Mouse (Mus musculus) MEL (cell line): ENCODE data around the gene Sdad1. TPM values are rescaled to one million over a fixed set of nuclear protein-coding genes. Genes with fewer than 3 reads are reported as not detected.
A peak's percentile ranks its signal among the peaks of the same experiment; 100 is the strongest.

Experiments
- DNase-seq: peaks from one replicate; pipeline ENCODE4 v3.0.0; 2011; ENCODE audit warnings: low read depth, low spot score
- H3K27ac ChIP-seq: 2 replicates; pipeline ENCODE4 v1.5.1; 2012; ENCODE audit warnings: low read depth, mild to moderate bottlenecking, control low read depth, low read length, moderate library complexity; ENCODE audit not compliant: control insufficient read depth
- H3K27me3 ChIP-seq, 2 experiments: fragments of 150-350 bp in 1 of 2; sonication (generic) in 1 of 2; 2 replicates each; pipeline ENCODE4 v1.6.1; 2012; ENCODE audit warnings: low read length in 2 of 2, mild to moderate bottlenecking in 2 of 2, improper control_type of control experiment in 1 of 2, moderate library complexity in 1 of 2; ENCODE audit not compliant: insufficient read depth in 2 of 2, control insufficient read depth in 1 of 2
- H3K36me3 ChIP-seq, 2 experiments: 2 replicates each; pipeline ENCODE4 v1.6.1; 2012 to 2014; ENCODE audit warnings: low read length in 2 of 2, improper control_type of control experiment in 1 of 2, inconsistent platforms in 1 of 2, mild to moderate bottlenecking in 1 of 2; ENCODE audit not compliant: insufficient read depth in 2 of 2, control insufficient read depth in 1 of 2
- H3K4me1 ChIP-seq, 2 experiments: fragments of 150-350 bp in 1 of 2; sonication (generic) in 1 of 2; 2 replicates each; pipeline ENCODE4 v1.6.1; 2012; ENCODE audit warnings: low read length in 2 of 2, improper control_type of control experiment in 1 of 2, mild to moderate bottlenecking in 1 of 2; ENCODE audit not compliant: insufficient read depth in 2 of 2, control insufficient read depth in 1 of 2
- H3K4me3 ChIP-seq, 2 experiments: fragments of 150-350 bp in 1 of 2; sonication (generic) in 1 of 2; 2 replicates each; pipeline ENCODE4 v1.5.1; 2012; ENCODE audit warnings: low read depth in 2 of 2, low read length in 2 of 2, mild to moderate bottlenecking in 2 of 2, moderate library complexity in 2 of 2, control low read depth in 1 of 2, improper control_type of control experiment in 1 of 2; ENCODE audit not compliant: control insufficient read depth in 1 of 2, insufficient read depth in 1 of 2
- H3K79me2 ChIP-seq: 2 replicates; pipeline ENCODE4 v1.6.1; 2012; ENCODE audit warnings: mild to moderate bottlenecking, low read length, moderate library complexity; ENCODE audit not compliant: control insufficient read depth, poor library complexity, insufficient read depth
- H3K9ac ChIP-seq: 2 replicates; pipeline ENCODE4 v1.6.1; 2012; ENCODE audit warnings: low read depth, mild to moderate bottlenecking, control low read depth, low read length, moderate library complexity; ENCODE audit not compliant: control insufficient read depth, poor library complexity, severe bottlenecking
- H3K9me3 ChIP-seq: fragments of 150-350 bp; sonication (generic); replicated peaks from 2 replicates; pipeline ENCODE4 v1.6.1; 2012; ENCODE audit warnings: mild to moderate bottlenecking, low read length, improper control_type of control experiment, moderate library complexity; ENCODE audit not compliant: insufficient read depth
- BHLHE40 ChIP-seq: IDR thresholded peaks from 2 replicates; pipeline ENCODE4 v1.6.1; 2012; ENCODE audit warnings: low read depth, mild to moderate bottlenecking, inconsistent platforms, low read length, improper control_type of control experiment, borderline replicate concordance
- CHD1 ChIP-seq: IDR thresholded peaks from 2 replicates; pipeline ENCODE4 v1.6.1; 2012; ENCODE audit warnings: low read depth, mild to moderate bottlenecking, inconsistent platforms, low read length, improper control_type of control experiment
- CHD2 ChIP-seq: IDR thresholded peaks from 2 replicates; pipeline ENCODE4 v1.6.1; 2011; ENCODE audit warnings: low read length, improper control_type of control experiment
- CTCF ChIP-seq, 3 experiments: IDR thresholded peaks in 2 of 3; conservative IDR thresholded peaks in 1 of 3; 2 replicates each; pipeline ENCODE4 v1.5.1; 2011 to 2012; ENCODE audit warnings: low read length in 3 of 3, low read depth in 2 of 3, mild to moderate bottlenecking in 2 of 3, improper control_type of control experiment in 1 of 3, inconsistent platforms in 1 of 3, mixed read lengths in 1 of 3, moderate library complexity in 1 of 3; ENCODE audit not compliant: control insufficient read depth in 1 of 3, insufficient read depth in 1 of 3, poor library complexity in 1 of 3, severe bottlenecking in 1 of 3
- ELF1 ChIP-seq: IDR thresholded peaks from 2 replicates; pipeline ENCODE4 v1.6.1; 2014; ENCODE audit warnings: low read depth, mild to moderate bottlenecking, inconsistent platforms, low read length, improper control_type of control experiment, moderate library complexity
- EP300 ChIP-seq, 2 experiments: IDR thresholded peaks; 2 replicates each; pipeline ENCODE4 v1.6.1; 2011; ENCODE audit warnings: improper control_type of control experiment in 2 of 2, low read length in 2 of 2, low read depth in 1 of 2, mild to moderate bottlenecking in 1 of 2
- GATA1 ChIP-seq: IDR thresholded peaks from 2 replicates; pipeline ENCODE4 v1.6.1; 2011; ENCODE audit warnings: low read depth, low read length, improper control_type of control experiment
- HCFC1 ChIP-seq: IDR thresholded peaks from 2 replicates; pipeline ENCODE4 v1.6.1; 2012; ENCODE audit warnings: low read depth, mild to moderate bottlenecking, inconsistent platforms, low read length, improper control_type of control experiment, moderate library complexity
- JUND ChIP-seq: IDR thresholded peaks from 2 replicates; pipeline ENCODE4 v1.6.1; 2011; ENCODE audit warnings: low read depth, mild to moderate bottlenecking, improper control_type of control experiment, low read length
- MAFK ChIP-seq: IDR thresholded peaks from 2 replicates; pipeline ENCODE4 v1.6.1; 2011; ENCODE audit warnings: low read depth, mild to moderate bottlenecking, low read length, improper control_type of control experiment, borderline replicate concordance
- MAX ChIP-seq: IDR thresholded peaks from 2 replicates; pipeline ENCODE4 v1.6.1; 2011; ENCODE audit warnings: low read length, improper control_type of control experiment
- MAZ ChIP-seq: IDR thresholded peaks from 2 replicates; pipeline ENCODE4 v1.6.1; 2012; ENCODE audit warnings: low read depth, mild to moderate bottlenecking, inconsistent platforms, low read length, improper control_type of control experiment
- MEF2A ChIP-seq: IDR thresholded peaks from 2 replicates; pipeline ENCODE4 v1.6.1; 2014; ENCODE audit warnings: low read depth, mild to moderate bottlenecking, inconsistent platforms, low read length, improper control_type of control experiment; ENCODE audit not compliant: poor library complexity, insufficient replicate concordance, severe bottlenecking; ENCODE audit errors: extremely low read depth
- MYB ChIP-seq: IDR thresholded peaks from 2 replicates; pipeline ENCODE4 v1.6.1; 2011; ENCODE audit warnings: mild to moderate bottlenecking, low read depth, low read length, improper control_type of control experiment
- MYC ChIP-seq: IDR thresholded peaks from 2 replicates; pipeline ENCODE4 v1.6.1; 2011; ENCODE audit warnings: low read depth, mild to moderate bottlenecking, low read length, improper control_type of control experiment, moderate library complexity
- NRF1 ChIP-seq: IDR thresholded peaks from 2 replicates; pipeline ENCODE4 v1.6.1; 2014; ENCODE audit warnings: low read depth, mild to moderate bottlenecking, inconsistent platforms, low read length, improper control_type of control experiment, moderate library complexity; ENCODE audit not compliant: poor library complexity, insufficient read depth, severe bottlenecking
- POLR2A ChIP-seq, 2 experiments: IDR thresholded peaks; 2 replicates each; pipeline ENCODE4 v1.6.1; 2011 to 2012; ENCODE audit warnings: low read length in 2 of 2, mild to moderate bottlenecking in 2 of 2, control low read depth in 1 of 2, improper control_type of control experiment in 1 of 2, low read depth in 1 of 2, moderate library complexity in 1 of 2; ENCODE audit not compliant: control insufficient read depth in 1 of 2, insufficient read depth in 1 of 2, poor library complexity in 1 of 2
- POLR2AphosphoS2 ChIP-seq: IDR thresholded peaks from 2 replicates; pipeline ENCODE4 v1.6.1; 2011; ENCODE audit warnings: low read length, improper control_type of control experiment
- POLR2AphosphoS5 ChIP-seq: IDR thresholded peaks from 2 replicates; pipeline ENCODE4 v1.6.1; 2012; ENCODE audit warnings: low read depth, borderline replicate concordance, mild to moderate bottlenecking, inconsistent platforms, low read length, moderate library complexity, mixed read lengths
- RAD21 ChIP-seq: IDR thresholded peaks from 2 replicates; pipeline ENCODE4 v1.6.1; 2011; ENCODE audit warnings: mild to moderate bottlenecking, low read depth, low read length, improper control_type of control experiment
- RCOR1 ChIP-seq: IDR thresholded peaks from 2 replicates; pipeline ENCODE4 v1.6.1; 2012; ENCODE audit warnings: low read depth, mild to moderate bottlenecking, inconsistent platforms, low read length, improper control_type of control experiment
- SIN3A ChIP-seq: IDR thresholded peaks from 2 replicates; pipeline ENCODE4 v1.6.1; 2012; ENCODE audit warnings: low read length, improper control_type of control experiment, inconsistent platforms
- TBP ChIP-seq: IDR thresholded peaks from 2 replicates; pipeline ENCODE4 v1.8.0; 2011; ENCODE audit warnings: low read depth, low read length, improper control_type of control experiment
- TCF12 ChIP-seq: IDR thresholded peaks from 2 replicates; pipeline ENCODE4 v1.6.1; 2014; ENCODE audit warnings: low read depth, mild to moderate bottlenecking, inconsistent platforms, low read length, improper control_type of control experiment, moderate library complexity
- UBTF ChIP-seq: IDR thresholded peaks from 2 replicates; pipeline ENCODE4 v1.6.1; 2012; ENCODE audit warnings: low read depth, mild to moderate bottlenecking, inconsistent platforms, low read length, improper control_type of control experiment, moderate library complexity, borderline replicate concordance; ENCODE audit not compliant: insufficient read depth
- ZC3H11A ChIP-seq: IDR thresholded peaks from 2 replicates; pipeline ENCODE4 v1.6.1; 2012; ENCODE audit warnings: low read depth, mild to moderate bottlenecking, inconsistent platforms, low read length, improper control_type of control experiment
- ZKSCAN1 ChIP-seq: IDR thresholded peaks from 2 replicates; pipeline ENCODE4 v1.6.1; 2012; ENCODE audit warnings: low read depth, mild to moderate bottlenecking, inconsistent platforms, low read length, improper control_type of control experiment, moderate library complexity
- ZMIZ1 ChIP-seq: IDR thresholded peaks from 2 replicates; pipeline ENCODE4 v1.6.1; 2012; ENCODE audit warnings: low read depth, mild to moderate bottlenecking, inconsistent platforms, low read length, improper control_type of control experiment, moderate library complexity
- ZNF384 ChIP-seq: IDR thresholded peaks from 2 replicates; pipeline ENCODE4 v1.6.1; 2012; ENCODE audit warnings: low read depth, mild to moderate bottlenecking, inconsistent platforms, low read length, improper control_type of control experiment
- polyA plus RNA-seq, 2 experiments: library from polyadenylated mRNA; stranded (reverse) in 1 of 2; unstranded in 1 of 2; fragments of >175 nt in 1 of 2; fragments of >200 nt in 1 of 2; gene quantifications; 2 replicates each; pipeline versions ENCODE4 v1.2.1 to v1.2.4; 2012; ENCODE audit warnings: low replicate concordance in 2 of 2, low read depth in 1 of 2; ENCODE audit not compliant: insufficient read length in 2 of 2, insufficient read depth in 1 of 2, missing spikeins in 1 of 2
- total RNA-seq: library from RNA; depleted of rRNA; stranded (reverse); fragments of 300-350 nt; gene quantifications from 2 replicates; pipeline ENCODE4 v1.2.3, GENCODE M21; 2012

Sdad1 gene
- total and polyA plus RNA-seq, 3 experiments: 72.4 to 73.0 TPM; not detected in 1

- TF ChIP-seq JUND (no peak), CTCF (IDR thresholded peaks at IDR 0.05 in 2 of 3, conservative IDR thresholded peaks at IDR 0.05 in 1 of 3; ENCODE audit: control insufficient read depth in 1 of 3, insufficient read depth in 1 of 3, low read depth in 2 of 3, low read length in 3 of 3, poor library complexity in 1 of 3, severe bottlenecking in 1 of 3) (no peak), NRF1 (no peak), ZNF384 (no peak), GATA1 (no peak), RCOR1 (no peak), TBP (no peak), MEF2A (no peak), CHD2 (no peak), MYC (no peak), HCFC1 (no peak), ZC3H11A (no peak), MAFK (no peak), MAZ (no peak), UBTF (no peak), MAX (no peak), RAD21 (no peak)
- no peak within 1 kb of the TSS for H3K27ac ChIP-seq
- DNase-seq: no peak
- H3K27me3 ChIP-seq: no peaks in the 10 kb centered on the region
- H3K4me1 ChIP-seq: peaks cover 0 to 6% of the 10 kb centered on the region in 2 experiments; a peak in 1 of 4 replicates
- no peaks in the 10 kb centered on the region for H3K9me3 ChIP-seq
- H3K4me3 ChIP-seq: no peak within 1 kb of the TSS
- peaks cover 0 to 4% of the 10 kb centered on the region in 2 experiments; a peak in 1 of 4 replicates for H3K36me3 ChIP-seq
- H3K9ac ChIP-seq: no peak within 1 kb of the TSS
- no peaks in the 10 kb centered on the region for H3K79me2 ChIP-seq
Observed at GRCm38 (mm10) chr5:92256218-92256617, 54.1 kb downstream of the Sdad1 start, which contains the start of gene Ppef2. Gene Ppef2, minus strand, starts transcription at chr5:92256278.

DNA sequence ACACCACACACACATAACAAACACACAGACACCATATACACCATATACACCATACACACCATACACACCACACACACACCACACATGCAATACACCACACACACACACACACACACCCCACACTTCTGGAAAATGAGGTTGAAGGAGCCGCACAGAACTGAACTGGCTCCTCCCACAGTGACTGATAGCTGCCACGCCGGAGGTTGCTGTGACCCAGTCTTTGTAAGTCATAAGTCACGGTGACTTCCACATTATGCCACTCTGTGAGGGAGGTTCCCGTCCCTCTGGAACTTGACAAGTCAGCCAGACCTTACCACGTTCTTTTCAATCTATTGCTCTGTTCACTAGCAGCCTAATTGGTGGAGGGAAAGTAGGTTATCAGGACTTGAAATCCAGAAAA is 55.8 kb downstream of the Sdad1 start:
- Histone ChIP-seq H3K4me3 (no peak overlapping the region), H3K36me3 (peaks cover 0 to 4% of the 10 kb centered on the region in 2 experiments; a peak in 1 of 4 replicates), H3K9ac (no peak overlapping the region), H3K9me3 (no peaks in the 10 kb centered on the region), H3K79me2 (no peaks in the 10 kb centered on the region), H3K27me3 (no peaks in the 10 kb centered on the region), H3K27ac (no peak overlapping the region), H3K4me1 (peaks cover 0 to 6% of the 10 kb centered on the region in 2 experiments; a peak in 1 of 4 replicates)
- TF ChIP-seq SIN3A: no peak
- TF ChIP-seq ZNF384: no peak
- no peak for TF ChIP-seq BHLHE40
- TF ChIP-seq ELF1: no peak
- no peak for TF ChIP-seq RAD21
- no peak for TF ChIP-seq POLR2AphosphoS2
- TF ChIP-seq ZMIZ1: no peak
- TF ChIP-seq POLR2AphosphoS5: no peak
- TF ChIP-seq MYB: no peak
- no peak for TF ChIP-seq EP300 (IDR thresholded peaks at IDR 0.05; ENCODE audit: low read depth in 1 of 2, low read length in 2 of 2)
- TF ChIP-seq POLR2A (IDR thresholded peaks at IDR 0.05; ENCODE audit: control insufficient read depth in 1 of 2, insufficient read depth in 1 of 2, low read depth in 1 of 2, low read length in 2 of 2, poor library complexity in 1 of 2): no peak
- TF ChIP-seq TCF12: no peak
- TF ChIP-seq NRF1: no peak
- no peak for TF ChIP-seq MYC
- TF ChIP-seq ZKSCAN1: no peak
- no peak for TF ChIP-seq CHD1
- no peak for TF ChIP-seq CHD2
- TF ChIP-seq JUND: no peak
- DNase-seq: peak; percentile 28
